Mouse (Mus musculus) lung, postnatal 14 days (tissue): ENCODE results near the gene Gm44503.
A peak's percentile ranks its signal among the peaks of the same experiment; 100 is the strongest.

ENCODE experiments used
- DNase-seq: peaks from one replicate; pipeline ENCODE4 v3.0.0; 2021

Gene Gm44503

GRCm38 (mm10) chr9:72958521-72959450, at the start of gene Gm44503, which contains the start of gene Dyx1c1:
Gene Gm44503, plus strand, starts transcription at chr9:72958852.
Gene Dyx1c1, plus strand, starts transcription at chr9:72958785.
- DNase-seq: peak; percentile 80

- DNase-seq: no peak
Measured at GRCm38 (mm10) chr9:72911381-72911780, 47.3 kb upstream of the Gm44503 start.

GRCm38 (mm10) chr9:72913551-72913950, 45.1 kb upstream of the Gm44503 start:
- DNase-seq: peak; percentile 10

DNA sequence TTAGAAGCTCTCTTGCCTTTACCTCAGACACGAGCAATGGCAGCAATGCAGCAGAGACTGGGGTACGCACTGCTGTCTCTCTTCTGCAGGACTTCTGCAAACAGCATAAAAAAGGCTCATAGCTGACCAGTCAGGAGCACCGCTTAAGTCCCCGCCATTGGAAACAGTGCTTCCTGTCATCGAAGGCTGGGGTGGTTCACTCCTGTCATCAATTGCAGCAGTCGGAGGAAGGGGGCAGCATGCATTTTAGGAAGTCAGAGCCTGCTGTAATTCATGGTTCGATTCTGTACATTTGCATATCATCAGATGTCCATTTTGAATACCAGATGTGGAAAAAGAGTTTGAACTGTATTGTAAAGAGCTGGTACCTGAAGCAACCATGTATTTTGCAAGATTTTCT, 42.9 kb upstream of the Gm44503 start:
- DNase-seq: no peak

GRCm38 (mm10) chr9:72923068-72923467, 35.6 kb upstream of the Gm44503 start:
- DNase-seq: no peak

DNA sequence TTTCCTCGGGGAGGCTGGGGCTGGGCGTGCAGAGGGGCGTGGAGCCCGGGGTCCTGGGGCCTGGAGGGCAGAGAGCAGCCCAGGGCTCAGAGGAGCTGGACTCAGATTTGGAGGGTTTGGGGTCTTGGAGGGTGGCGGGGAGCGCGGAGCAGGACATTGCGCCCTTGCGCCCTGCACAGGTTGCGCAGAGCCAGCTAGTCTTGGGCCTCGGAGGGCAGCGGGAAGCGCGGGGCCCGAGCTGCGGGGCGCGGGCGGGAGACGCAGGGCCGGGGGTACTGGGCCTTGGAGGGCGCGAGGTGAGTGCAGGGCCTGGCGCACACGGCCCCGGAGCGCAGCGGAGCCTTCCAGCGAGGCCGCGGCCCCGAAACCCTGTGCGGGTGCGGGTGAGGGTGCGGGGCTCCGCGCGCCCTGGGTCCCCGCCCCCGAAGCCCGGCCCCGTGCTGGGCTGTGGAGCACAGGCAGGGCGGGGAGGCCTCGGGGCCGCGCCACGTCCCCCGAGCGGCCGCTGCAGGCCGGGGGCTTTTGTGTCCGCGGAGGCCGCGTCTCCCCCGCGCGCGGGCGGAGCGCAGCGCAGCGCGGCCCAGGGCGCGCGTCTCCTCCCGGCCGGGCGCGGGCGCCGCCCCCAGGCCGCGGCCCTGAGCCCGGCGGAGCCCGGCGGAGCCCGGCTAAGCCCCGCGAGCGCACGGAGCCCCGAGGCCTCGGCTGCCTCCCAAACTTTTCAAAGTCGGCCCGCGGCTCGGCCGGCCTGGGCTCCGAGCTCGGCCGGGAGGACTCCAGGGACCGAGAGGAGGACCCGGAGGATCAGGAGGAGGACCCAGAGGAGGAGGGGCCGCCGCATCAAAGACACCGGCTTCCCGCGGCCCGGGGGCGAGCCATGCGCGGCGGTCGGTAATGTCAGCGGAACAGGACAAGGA, 33.4 kb upstream of the Gm44503 start, which contains the start of gene Pygo1:
TSS of gene Pygo1 (plus strand) at position 625 of the 914 bp plus-strand sequence.
- DNase-seq: peak; percentile 32

- no peak for DNase-seq
Measured at GRCm38 (mm10) chr9:72925935-72926258, 32.8 kb upstream of the Gm44503 start.

DNA sequence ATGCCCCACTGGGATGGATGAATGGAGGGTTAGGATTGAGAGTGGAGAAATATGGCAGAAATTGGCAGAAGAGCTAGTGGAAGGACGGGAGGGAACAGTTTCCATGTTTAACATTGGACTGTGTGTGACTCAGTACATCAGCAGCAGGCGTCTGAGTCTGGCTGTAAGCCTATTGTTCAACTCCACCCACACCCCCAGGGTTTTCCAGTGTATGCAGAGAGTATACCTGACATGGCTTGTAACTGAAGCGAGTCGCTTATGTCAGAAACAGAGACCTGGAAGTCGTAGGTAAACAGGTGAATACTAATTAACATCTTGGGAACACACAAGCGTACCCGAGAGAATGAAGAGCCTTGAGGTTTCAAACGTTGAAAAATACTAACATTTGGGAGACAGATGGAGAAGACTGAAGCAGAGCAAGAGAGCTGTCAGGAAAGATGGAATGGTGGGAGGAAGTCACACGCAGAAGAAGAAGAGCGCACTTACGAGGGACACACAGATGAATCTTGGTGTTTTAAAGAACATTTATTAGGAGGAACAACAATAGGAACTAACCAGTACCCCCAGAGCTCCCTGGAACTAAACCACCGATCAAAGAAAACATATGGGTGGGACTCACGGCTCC, 27.4 kb upstream of the Gm44503 start:
- DNase-seq: no peak

DNA sequence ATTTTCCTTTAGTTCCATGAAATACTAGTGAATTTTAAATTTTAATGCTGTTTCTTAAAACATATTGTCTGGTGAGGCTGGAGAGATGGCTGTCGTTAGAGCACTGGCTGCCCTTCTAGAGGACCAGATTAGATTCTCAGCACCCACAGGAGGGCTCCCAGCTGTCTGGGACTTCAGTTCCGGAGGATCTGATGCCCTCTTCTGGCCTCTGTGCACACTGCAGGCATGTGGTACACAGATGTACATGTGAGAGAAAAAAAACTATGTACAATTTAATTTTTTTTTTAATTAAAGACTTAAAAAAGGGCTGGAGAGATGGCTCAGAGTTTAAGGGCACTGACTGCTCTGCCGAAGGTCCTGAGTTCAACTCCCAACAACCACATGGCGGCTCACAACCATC, 23.3 kb upstream of the Gm44503 start:
- no peak for DNase-seq

DNA sequence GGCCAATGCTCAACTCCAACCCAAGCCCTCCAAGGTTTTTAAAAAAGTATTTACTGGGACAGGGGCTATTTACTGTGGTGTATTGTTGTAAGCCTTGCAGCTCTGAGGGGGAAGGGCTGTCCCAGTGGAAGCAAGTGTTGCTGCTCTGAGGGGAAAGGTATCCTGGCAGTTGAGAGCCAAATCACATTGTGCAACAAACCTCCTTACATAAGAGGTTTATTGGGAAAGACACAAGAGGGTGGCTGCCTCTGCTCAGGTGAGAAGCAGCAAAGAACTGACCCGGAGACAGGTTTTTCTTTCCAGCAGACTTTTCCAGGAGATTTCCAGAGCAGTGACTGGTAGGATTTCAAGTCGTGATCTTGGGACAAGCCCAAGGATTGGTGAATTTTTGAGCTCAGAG, 22.4 kb upstream of the Gm44503 start:
- peak; percentile 18 for DNase-seq

- no peak for DNase-seq
Measured at GRCm38 (mm10) chr9:72943424-72943823, 15.2 kb upstream of the Gm44503 start.

DNA sequence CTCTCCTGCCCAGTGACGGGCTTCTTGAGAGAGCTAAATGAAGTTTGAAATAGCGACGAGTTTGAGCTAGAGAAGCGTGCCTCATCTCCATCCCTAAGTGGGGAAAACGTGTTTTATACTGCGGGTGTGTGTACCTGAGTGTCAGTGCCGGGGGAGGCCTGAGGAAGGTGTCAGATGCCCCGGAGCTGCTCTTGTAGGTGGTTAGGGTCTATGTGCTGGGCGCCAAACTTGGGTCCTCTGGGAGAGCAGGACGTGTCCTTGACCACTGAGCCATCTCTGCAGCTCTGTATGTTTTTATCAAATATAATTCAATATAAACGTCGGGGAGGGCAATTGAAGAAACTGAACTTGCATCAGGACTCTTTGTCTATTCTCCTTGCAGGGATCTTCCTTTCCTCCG, 14.4 kb upstream of the Gm44503 start:
- DNase-seq: no peak

DNA sequence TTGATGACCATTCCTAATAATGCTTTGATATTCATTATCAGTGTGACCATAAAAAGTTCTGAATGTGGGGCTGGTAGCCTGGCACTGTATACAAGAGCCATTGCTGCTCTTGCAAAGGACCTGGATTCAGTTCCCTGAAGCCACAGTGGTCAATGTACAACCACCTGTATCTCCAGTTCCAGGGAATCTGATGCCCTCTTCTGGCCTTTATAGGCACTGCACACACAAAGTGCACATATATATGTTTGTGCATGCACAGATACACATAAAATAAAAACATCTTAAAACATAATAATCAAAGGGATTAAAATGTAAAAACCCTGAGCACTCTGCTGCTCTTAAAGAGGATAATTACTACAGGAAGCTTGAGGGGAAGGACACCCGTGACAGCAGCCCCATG, 11.6 kb upstream of the Gm44503 start:
- no peak for DNase-seq

DNA sequence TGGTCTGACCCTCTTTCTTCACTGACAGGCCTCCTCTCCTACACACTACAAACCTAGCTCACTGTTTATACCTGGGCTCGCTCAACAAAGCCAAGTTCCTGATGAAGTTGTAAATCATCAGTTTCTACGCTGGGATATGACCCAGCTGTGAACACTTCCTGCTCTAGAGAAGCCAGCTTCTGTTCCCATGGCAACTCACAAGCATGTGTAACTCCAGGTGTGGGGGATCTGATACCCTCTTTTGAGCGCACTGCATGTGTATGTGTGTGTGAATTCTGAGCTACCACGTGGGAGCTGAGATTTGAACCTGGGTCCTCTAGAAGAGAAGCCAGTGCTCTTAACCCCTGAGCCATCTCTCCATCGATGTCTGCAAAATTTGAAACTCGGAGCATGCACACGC, 9.1 kb upstream of the Gm44503 start:
- DNase-seq: no peak

DNA sequence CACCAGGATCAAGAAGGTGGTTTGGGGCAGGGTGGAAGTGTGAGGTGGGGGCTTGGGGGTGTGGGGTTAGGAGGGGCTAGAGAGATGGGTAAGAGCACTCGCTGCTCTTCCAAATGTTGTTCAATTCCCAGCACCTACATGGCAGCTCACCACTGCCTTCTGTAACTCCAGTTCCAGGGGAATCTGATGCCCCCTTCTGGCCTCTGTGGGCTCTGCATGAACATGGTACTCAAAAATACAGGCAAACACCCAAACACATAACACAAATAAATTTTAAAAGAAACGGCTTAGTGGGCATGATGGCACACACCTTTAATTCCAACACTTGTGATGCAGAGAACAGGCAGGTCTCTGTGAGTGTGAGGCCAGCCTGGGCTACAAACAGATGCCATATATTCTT, 3.9 kb upstream of the Gm44503 start:
- peak; percentile 31 for DNase-seq

DNA sequence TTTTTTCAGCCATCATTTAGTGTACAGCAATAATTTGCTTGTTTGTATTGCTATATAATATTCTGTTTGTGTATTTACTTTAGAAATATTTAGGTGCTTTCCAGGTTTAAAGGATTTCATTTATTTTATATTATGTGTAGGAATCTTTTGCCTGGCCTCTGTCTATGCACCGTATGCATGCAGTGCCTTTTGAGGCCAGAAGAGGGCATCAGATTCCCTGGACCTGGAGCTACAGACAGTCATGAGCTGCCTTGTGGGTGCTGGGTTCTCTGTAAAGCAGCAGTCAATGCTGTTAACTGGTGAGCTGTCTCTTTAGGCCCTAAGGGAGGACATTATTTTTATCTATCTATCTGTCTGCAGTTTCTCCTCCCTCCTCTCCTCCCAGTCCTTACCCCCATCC, 3.1 kb upstream of the Gm44503 start:
- DNase-seq: peak; percentile 61

DNA sequence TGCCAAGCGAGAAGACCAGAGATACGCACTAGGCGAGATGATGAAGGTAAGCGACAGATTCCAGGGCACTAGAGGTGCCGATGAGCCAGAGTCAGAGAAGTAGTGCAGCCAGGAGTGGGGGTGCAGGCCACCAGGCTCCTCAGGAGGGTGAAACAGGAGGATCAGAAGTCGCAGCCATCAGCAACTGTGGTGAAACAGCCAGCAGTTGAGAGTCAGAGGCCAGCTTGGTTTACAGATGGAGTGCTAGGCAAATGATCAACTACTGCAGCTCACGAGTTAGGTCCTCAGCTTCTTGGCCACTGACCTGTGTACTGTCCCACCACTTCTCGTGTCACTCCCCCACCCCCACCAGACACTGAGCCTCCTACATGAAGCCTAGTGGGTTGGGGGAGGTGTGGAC, 2.7 kb downstream of the Gm44503 start:
- no peak for DNase-seq

DNA sequence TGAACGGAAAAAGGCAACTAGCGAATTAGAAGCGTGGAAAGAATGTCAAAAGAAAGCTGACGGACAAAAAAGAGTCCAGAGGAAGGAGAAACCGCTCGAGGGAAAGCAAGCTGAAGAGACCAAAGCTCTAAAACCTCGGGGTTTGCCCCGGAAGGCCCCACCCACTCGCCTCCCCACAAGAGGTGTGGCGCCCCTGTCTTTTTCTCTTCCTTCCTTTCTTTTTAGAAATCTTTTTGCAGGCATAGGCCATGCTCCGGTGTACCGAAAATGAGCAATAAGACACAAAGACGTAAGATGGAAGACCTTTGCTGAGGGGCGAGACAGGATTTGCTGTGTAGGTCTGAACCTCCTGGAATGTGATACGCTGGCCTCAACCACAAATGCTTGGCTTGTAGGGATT, 3.3 kb downstream of the Gm44503 start:
- no peak for DNase-seq

DNA sequence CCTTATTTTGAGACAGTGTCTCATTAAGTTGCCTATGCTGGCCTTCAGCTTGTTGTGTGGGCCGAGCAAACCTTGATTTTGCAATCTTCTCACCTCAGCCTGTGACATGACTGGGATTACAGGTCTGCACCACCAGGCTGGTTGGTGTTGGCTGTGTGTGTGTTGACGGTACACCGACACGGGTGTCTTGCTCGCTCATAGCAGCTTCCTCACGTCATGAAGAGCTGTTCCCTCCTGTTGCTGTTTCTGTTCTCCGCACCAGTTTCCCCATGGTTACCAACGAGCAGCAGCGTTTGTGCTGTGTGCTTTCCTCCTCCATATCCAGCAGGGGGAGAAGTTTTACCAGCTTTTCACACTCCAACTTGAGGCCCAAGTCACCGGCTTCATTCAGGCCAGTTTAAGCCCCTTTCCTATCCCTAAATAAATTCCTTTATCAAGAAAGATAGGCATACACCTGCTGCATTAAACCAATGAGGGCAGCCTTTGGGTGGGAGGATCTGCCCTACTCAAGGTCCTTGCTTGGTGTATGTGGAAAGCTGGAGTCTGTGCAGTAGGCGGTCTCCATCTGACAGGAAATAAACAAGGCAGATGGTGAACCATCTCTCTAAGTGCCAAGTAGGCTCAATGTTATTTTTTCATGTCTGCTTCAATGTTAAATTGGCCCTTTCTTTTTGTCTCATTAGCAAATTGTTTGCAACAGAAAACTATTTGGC, 9.9 kb downstream of the Gm44503 start:
- peak; percentile 54 for DNase-seq

DNA sequence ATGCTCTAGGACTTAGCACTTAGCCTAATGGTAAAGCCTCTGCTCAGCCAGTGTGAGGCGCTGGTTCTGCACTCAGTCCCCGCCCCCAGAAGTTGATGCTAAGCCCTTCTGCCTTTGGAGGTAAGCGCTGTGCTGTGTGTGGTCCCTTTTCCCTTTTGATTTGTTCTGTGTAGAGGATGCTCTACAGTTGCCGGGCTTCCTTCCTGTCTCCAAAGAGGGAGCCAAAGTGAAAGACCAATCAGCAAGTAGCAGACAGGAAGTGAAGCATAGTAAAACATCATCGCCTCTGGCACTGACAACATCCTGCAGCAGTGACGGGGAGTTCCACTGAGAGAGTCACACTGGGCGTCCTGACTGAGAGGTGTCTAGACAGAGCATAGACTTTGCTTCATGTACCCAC, 11.2 kb downstream of the Gm44503 start:
- peak; percentile 20 for DNase-seq

GRCm38 (mm10) chr9:72972435-72972834, 13.8 kb downstream of the Gm44503 start:
- no peak for DNase-seq

DNA sequence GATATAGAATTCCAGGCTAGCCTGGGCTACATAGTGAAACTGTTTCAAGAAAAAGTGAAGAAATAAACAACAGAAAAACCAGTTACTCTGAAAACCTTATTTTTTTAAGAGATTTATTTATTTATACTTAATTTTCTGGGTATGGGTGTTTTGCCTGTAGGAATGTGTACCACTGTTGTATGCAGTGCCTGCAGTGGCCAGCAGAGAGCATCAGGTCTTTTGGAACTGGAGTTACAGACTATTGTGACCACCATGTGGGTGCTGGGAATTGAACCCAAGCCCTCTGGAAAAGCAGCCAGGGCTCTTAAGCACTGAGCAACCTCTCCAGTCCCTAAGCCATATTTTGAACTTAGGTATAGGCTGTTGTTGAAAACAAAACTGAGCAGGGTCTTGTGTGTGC, 14.3 kb downstream of the Gm44503 start:
- no peak for DNase-seq

DNA sequence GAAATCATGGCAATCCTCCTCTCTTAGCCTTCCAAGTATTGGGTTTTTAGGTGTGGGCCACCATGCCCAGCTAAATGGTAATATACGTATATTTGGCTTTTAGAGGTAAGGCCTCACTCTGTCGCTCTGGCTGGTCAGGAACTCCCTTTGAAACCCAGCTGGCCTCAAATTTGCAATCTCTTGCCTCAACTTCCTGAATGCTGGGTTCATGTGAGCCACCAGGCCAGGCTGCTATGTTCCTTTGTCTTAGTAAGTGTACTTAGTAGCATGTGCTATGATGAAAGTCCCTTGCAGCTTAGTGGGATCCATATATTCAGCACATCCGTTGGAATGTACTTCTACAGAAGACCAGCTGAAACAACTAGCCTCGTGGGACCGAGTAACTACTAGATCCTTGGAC, 16.1 kb downstream of the Gm44503 start:
- no peak for DNase-seq
